Mouse (Mus musculus): ENCODE data around the gene Grm1. TPM values are rescaled to one million over a fixed set of nuclear protein-coding genes. Genes with fewer than 3 reads are reported as not detected.

Gene Grm1
- polyA plus RNA-seq, 1 experiment from 2014 or later, result not detected

DNA sequence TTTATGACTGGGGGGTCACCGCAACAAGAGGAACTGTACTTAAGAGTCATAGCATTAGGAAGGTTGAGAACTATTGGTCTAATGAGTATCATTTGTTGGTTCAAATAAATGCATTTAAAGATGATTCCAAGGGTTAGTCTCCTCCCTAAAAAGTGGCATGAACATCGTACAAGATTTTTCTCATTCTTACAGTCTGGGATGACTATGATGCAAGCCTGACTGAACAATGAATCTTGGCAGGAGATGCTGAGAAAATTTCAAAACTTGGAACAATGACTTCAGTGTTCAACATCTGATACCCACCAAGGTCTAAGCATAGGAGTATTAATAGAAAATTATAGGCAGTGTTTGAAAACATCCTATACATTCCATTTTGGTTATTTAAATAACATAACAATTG lies 264.1 kb downstream of the Grm1 start:
- 76% methylated on average over 2 of the region's 2 CpGs for WGBS
- Histone ChIP-seq H3K4me2 (ENCODE audit: low read length) (no peak overlapping the region), H3K27ac (replicated peaks in 1 of 2; ENCODE audit: control insufficient read depth in 1 of 2, insufficient read depth in 1 of 2, low read depth in 2 of 2, low read length in 2 of 2) (no peak overlapping the region), H3K9me3 (ENCODE audit: control insufficient read depth, low read length) (no peaks in the 10 kb centered on the region), H3K36me3 (ENCODE audit: control insufficient read depth, insufficient read depth, low read length) (no peaks in the 10 kb centered on the region), H3K4me1 (ENCODE audit: control insufficient read depth in 2 of 2, insufficient read depth in 2 of 2, low read length in 2 of 2) (no peaks in the 10 kb centered on the region), H3K27me3 (ENCODE audit: control insufficient read depth, insufficient read depth, low read length) (no peaks in the 10 kb centered on the region), H3K9ac (ENCODE audit: low read length) (no peak overlapping the region), H3K4me3 (ENCODE audit: control insufficient read depth in 1 of 2, insufficient read depth in 1 of 2, low read depth in 1 of 2, low read length in 2 of 2) (no peak overlapping the region)
- no peak for ATAC-seq (ENCODE audit: insufficient number of reproducible peaks, insufficient read depth, low FRiP score, low read depth)

DNA sequence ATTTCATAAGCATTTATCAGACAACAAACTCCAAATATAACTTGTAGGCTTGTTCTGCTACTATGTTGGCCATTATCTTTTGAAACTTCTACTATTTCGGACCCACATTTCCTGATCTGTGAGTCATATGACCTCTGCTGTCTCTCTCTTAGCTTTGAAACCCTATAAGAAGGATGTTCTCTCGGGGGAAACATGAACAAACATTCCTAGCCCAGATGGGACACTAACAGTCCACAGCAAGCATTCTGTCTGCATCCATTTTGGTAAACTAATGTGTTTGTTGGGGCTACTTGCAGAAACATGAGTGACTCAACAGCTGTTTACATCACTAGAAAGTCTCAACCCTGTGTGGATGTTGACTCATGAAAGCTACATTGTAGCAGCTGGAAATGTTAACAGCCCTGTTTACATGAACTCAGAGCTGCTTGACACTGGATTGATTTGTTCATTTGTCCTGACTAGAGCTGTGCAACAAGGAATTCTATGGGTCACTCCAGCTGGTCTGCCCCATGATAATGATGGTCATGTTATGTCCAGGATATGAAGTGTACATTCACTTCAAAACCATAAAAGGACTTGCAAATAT lies 267.4 kb downstream of the Grm1 start:
- H3K4me2 ChIP-seq (ENCODE audit: low read length), result no peak overlapping the region
- H3K9ac ChIP-seq (ENCODE audit: low read length), result no peak overlapping the region
- H3K27me3 ChIP-seq (ENCODE audit: control insufficient read depth, insufficient read depth, low read length), result no peaks in the 10 kb centered on the region
- H3K4me3 ChIP-seq (ENCODE audit: control insufficient read depth in 1 of 2, insufficient read depth in 1 of 2, low read depth in 1 of 2, low read length in 2 of 2), result no peak overlapping the region
- no peak overlapping the region for H3K27ac ChIP-seq (replicated peaks in 1 of 2; ENCODE audit: control insufficient read depth in 1 of 2, insufficient read depth in 1 of 2, low read depth in 2 of 2, low read length in 2 of 2)
- WGBS, result 61% methylated on average over 2 of the region's 2 CpGs
- no peaks in the 10 kb centered on the region for H3K9me3 ChIP-seq (ENCODE audit: control insufficient read depth, low read length)
- no peaks in the 10 kb centered on the region for H3K36me3 ChIP-seq (ENCODE audit: control insufficient read depth, insufficient read depth, low read length)
- no peak for ATAC-seq (ENCODE audit: insufficient number of reproducible peaks, insufficient read depth, low FRiP score, low read depth)
- peaks cover 0 to 3% of the 10 kb centered on the region in 2 experiments; a peak in 1 of 4 replicates for H3K4me1 ChIP-seq (ENCODE audit: control insufficient read depth in 2 of 2, insufficient read depth in 2 of 2, low read length in 2 of 2)

DNA sequence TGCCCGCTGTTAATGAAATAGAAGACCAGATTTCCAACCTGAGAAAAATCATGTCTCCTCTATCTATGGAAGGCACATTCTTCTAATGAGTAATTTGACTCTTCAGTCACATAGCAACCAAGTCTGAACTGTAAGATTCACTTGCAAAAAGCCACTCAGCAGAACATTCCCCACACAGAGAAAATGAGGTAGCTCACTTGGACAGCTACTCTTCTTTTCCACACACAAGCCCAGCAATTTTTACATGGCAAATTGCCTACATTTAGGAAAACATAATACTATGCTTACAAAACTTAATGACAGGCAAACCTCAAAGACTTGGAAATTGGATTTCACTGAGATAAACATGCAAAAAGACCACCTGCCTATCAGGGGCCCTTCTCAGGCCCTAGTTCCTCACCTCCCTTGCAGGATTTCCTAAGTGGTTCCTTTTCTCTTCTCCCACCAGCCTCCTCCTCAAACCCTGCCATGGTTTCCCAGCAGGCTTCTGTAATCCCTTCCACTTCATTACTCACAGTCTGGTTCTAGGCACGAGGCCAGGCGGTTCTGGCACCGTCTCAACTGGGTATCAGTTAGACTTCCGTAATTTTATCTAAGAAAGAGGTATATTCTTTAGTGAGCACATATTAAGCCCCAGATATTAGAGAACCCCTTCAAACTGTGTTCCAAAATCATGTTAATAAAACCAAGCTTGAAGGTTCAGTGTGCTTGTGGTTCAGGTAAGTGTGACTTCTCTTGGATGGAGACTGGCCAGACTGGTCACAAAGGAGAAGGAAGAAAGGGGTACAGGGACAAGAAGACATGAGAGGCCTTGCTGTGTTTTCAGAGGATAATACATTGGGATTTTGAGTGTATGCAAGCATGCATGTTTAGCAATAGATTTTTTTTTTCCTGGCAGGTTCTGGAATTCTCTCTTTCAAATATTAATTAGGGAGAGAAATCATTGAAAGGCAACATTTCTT lies 269.1 kb downstream of the Grm1 start:
- H3K4me2 ChIP-seq (ENCODE audit: low read length), result no peak overlapping the region
- no peak overlapping the region for H3K4me3 ChIP-seq (ENCODE audit: control insufficient read depth in 1 of 2, insufficient read depth in 1 of 2, low read depth in 1 of 2, low read length in 2 of 2)
- peaks cover 0 to 3% of the 10 kb centered on the region in 2 experiments; a peak in 1 of 4 replicates for H3K4me1 ChIP-seq (ENCODE audit: control insufficient read depth in 2 of 2, insufficient read depth in 2 of 2, low read length in 2 of 2)
- H3K27me3 ChIP-seq (ENCODE audit: control insufficient read depth, insufficient read depth, low read length), result no peaks in the 10 kb centered on the region
- no peak overlapping the region for H3K27ac ChIP-seq (replicated peaks in 1 of 2; ENCODE audit: control insufficient read depth in 1 of 2, insufficient read depth in 1 of 2, low read depth in 2 of 2, low read length in 2 of 2)
- no peaks in the 10 kb centered on the region for H3K9me3 ChIP-seq (ENCODE audit: control insufficient read depth, low read length)
- ATAC-seq (ENCODE audit: insufficient number of reproducible peaks, insufficient read depth, low FRiP score, low read depth), result no peak
- H3K9ac ChIP-seq (ENCODE audit: low read length), result no peak overlapping the region
- 42% methylated on average over 5 of the region's 5 CpGs for WGBS
- no peaks in the 10 kb centered on the region for H3K36me3 ChIP-seq (ENCODE audit: control insufficient read depth, insufficient read depth, low read length)

DNA sequence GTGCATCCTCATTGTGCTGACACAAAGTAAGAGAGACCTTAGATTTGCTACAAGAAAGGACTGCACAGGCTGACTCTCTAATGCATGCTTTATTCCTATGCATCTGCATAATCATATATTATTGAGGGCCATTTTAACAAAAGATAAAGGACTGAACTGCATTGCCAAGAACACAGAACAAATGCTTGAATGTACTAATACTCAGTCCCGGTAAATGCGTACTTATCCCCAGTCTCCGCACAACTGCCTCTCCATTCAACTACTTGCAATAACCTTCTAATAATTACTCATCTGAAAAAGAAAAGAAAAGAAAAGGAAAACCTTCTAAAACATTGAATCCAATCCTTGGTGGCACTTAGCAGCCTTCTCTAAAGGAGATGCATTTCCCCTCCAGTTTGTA lies 272.4 kb downstream of the Grm1 start:
- H3K4me1 ChIP-seq (ENCODE audit: control insufficient read depth in 2 of 2, insufficient read depth in 2 of 2, low read length in 2 of 2), result peaks cover 0 to 3% of the 10 kb centered on the region in 2 experiments; a peak in 1 of 4 replicates
- WGBS, result 93% methylated on average over 3 of the region's 3 CpGs
- H3K27me3 ChIP-seq (ENCODE audit: control insufficient read depth, insufficient read depth, low read length), result no peaks in the 10 kb centered on the region
- no peak overlapping the region for H3K4me2 ChIP-seq (ENCODE audit: low read length)
- H3K9ac ChIP-seq (ENCODE audit: low read length), result no peak overlapping the region
- no peak overlapping the region for H3K27ac ChIP-seq (replicated peaks in 1 of 2; ENCODE audit: control insufficient read depth in 1 of 2, insufficient read depth in 1 of 2, low read depth in 2 of 2, low read length in 2 of 2)
- no peaks in the 10 kb centered on the region for H3K36me3 ChIP-seq (ENCODE audit: control insufficient read depth, insufficient read depth, low read length)
- no peak overlapping the region for H3K4me3 ChIP-seq (ENCODE audit: control insufficient read depth in 1 of 2, insufficient read depth in 1 of 2, low read depth in 1 of 2, low read length in 2 of 2)
- no peaks in the 10 kb centered on the region for H3K9me3 ChIP-seq (ENCODE audit: control insufficient read depth, low read length)
- no peak for ATAC-seq (ENCODE audit: insufficient number of reproducible peaks, insufficient read depth, low FRiP score, low read depth)

DNA sequence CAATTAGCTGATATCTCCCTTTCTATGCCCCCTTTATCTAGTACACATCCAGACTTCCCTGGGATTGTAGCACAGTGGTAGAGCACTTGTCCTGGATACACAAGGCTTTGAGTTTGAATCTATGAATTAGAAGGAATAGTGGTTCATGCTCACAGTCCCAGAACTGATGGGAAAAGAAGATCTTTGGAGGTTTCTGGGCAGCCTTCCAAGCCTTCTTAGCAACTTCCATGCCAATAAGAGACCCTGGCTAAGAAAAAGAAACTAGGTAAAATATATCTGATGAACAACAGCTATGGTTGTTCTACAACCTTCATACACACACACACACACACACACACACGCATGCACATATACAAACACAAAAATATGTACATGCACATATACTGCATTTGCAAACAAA lies 286.8 kb downstream of the Grm1 start:
- ATAC-seq (ENCODE audit: insufficient number of reproducible peaks, insufficient read depth, low FRiP score, low read depth), result no peak
- Histone ChIP-seq H3K27me3 (ENCODE audit: control insufficient read depth, insufficient read depth, low read length) (no peaks in the 10 kb centered on the region), H3K4me3 (ENCODE audit: control insufficient read depth in 1 of 2, insufficient read depth in 1 of 2, low read depth in 1 of 2, low read length in 2 of 2) (no peak overlapping the region), H3K36me3 (ENCODE audit: control insufficient read depth, insufficient read depth, low read length) (no peaks in the 10 kb centered on the region), H3K4me2 (ENCODE audit: low read length) (no peak overlapping the region), H3K9ac (ENCODE audit: low read length) (no peak overlapping the region), H3K27ac (replicated peaks in 1 of 2; ENCODE audit: control insufficient read depth in 1 of 2, insufficient read depth in 1 of 2, low read depth in 2 of 2, low read length in 2 of 2) (no peak overlapping the region), H3K4me1 (ENCODE audit: control insufficient read depth in 2 of 2, insufficient read depth in 2 of 2, low read length in 2 of 2) (no peaks in the 10 kb centered on the region), H3K9me3 (ENCODE audit: control insufficient read depth, low read length) (no peaks in the 10 kb centered on the region)
- 77% methylated on average over 1 of the region's 1 CpGs for WGBS

DNA sequence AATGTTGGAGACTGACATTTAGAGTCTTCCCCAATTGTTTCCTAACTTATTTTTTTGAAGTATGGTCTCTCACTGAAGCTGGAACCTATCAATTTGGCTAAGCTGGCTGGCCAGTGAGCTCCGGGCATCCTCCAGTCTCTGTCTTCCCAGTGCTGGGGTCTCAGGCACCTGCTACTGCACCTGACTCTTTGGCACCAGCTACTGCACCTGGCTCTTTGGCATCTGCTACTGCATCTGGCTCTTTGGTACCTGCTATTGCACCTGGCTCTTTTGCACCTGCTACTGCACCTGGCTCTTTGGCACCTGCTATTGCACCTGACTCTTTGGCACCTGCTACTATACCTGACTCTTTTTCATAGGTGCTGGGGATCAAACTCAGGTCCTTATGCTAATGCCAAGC lies 291.7 kb downstream of the Grm1 start:
- H3K4me2 ChIP-seq (ENCODE audit: low read length), result no peak overlapping the region

DNA sequence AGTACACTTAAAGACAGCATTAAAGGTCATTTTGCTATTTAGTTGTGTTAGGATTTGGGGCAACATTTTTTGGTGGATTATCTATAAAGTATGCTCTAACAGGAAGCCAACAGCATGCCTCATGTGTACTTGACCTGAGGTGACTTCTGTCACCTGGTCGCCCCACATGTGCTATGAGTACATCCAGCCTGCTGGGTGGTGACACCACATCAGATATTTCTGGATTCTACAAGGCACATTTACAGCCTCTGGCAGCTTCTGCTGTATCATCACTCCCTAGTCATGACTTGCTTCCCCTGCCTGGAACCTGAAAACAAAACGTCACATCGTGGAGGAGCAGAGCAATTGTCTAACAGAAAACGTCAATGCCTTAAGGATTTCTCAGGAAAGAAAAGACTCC lies 292.2 kb downstream of the Grm1 start:
- no peaks in the 10 kb centered on the region for H3K36me3 ChIP-seq (ENCODE audit: control insufficient read depth, insufficient read depth, low read length)
- WGBS, result 51% methylated on average over 4 of the region's 4 CpGs
- H3K9me3 ChIP-seq (ENCODE audit: control insufficient read depth, low read length), result no peaks in the 10 kb centered on the region
- H3K9ac ChIP-seq (ENCODE audit: low read length), result no peak overlapping the region
- H3K27ac ChIP-seq (replicated peaks in 1 of 2; ENCODE audit: control insufficient read depth in 1 of 2, insufficient read depth in 1 of 2, low read depth in 2 of 2, low read length in 2 of 2), result no peak overlapping the region
- H3K27me3 ChIP-seq (ENCODE audit: control insufficient read depth, insufficient read depth, low read length), result no peaks in the 10 kb centered on the region
- no peak overlapping the region for H3K4me2 ChIP-seq (ENCODE audit: low read length)
- H3K4me1 ChIP-seq (ENCODE audit: control insufficient read depth in 2 of 2, insufficient read depth in 2 of 2, low read length in 2 of 2), result no peaks in the 10 kb centered on the region
- no peak for ATAC-seq (ENCODE audit: insufficient number of reproducible peaks, insufficient read depth, low FRiP score, low read depth)
- no peak overlapping the region for H3K4me3 ChIP-seq (ENCODE audit: control insufficient read depth in 1 of 2, insufficient read depth in 1 of 2, low read depth in 1 of 2, low read length in 2 of 2)

More for the DNA sequence above, 291.7 kb downstream of the Grm1 start:
- Histone ChIP-seq H3K4me1 (ENCODE audit: control insufficient read depth in 2 of 2, insufficient read depth in 2 of 2, low read length in 2 of 2) (no peaks in the 10 kb centered on the region), H3K27me3 (ENCODE audit: control insufficient read depth, insufficient read depth, low read length) (no peaks in the 10 kb centered on the region), H3K9me3 (ENCODE audit: control insufficient read depth, low read length) (no peaks in the 10 kb centered on the region), H3K9ac (ENCODE audit: low read length) (no peak overlapping the region), H3K36me3 (ENCODE audit: control insufficient read depth, insufficient read depth, low read length) (no peaks in the 10 kb centered on the region), H3K27ac (replicated peaks in 1 of 2; ENCODE audit: control insufficient read depth in 1 of 2, insufficient read depth in 1 of 2, low read depth in 2 of 2, low read length in 2 of 2) (no peak overlapping the region), H3K4me3 (ENCODE audit: control insufficient read depth in 1 of 2, insufficient read depth in 1 of 2, low read depth in 1 of 2, low read length in 2 of 2) (no peak overlapping the region)
- no peak for ATAC-seq (ENCODE audit: insufficient number of reproducible peaks, insufficient read depth, low FRiP score, low read depth)
- WGBS, result 57% methylated on average over 1 of the region's 1 CpGs
